Mouse (Mus musculus): ENCODE measurements at regions not wholly inside any gene's neighbourhood (a gene's known extent, or its start where the extent isn't known, plus 50 kb on each side); places are given as distances from the start of the nearest gene placed in this dataset.

DNA sequence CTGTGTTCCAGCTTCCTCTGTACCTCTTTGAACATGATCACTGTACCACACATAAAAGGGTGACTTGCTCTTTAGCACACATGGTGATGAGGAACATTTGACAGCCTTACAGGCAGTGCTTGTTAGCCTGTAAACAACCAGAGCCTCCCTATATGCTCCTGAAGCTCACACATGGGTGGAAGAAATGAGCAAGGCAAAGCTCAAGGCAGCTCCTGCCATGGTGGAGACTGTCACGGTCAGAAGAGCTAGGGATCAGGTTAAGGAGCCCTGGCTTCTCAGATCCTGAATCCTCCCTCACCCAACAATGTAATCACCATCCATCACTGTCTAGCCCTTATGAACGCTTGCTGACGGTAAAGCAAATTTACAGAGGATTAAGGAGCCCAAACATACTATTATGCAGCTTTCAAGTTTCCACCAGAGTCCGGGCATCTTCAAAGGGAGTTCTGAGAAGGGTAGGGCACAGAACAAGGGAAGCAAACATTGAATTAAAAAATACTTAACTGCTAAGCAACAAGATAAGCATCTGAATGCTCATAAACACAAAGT is 117.4 kb downstream of the Samd5 start:
- TF ChIP-seq CTCF (IDR thresholded peaks at IDR 0.05) = no peak
- TF ChIP-seq EP300 (IDR thresholded peaks at IDR 0.05; ENCODE audit: insufficient read depth, low read depth, low read length) = no peak

All from heart, adult 2 months (tissue).